Mouse (Mus musculus) CD4-positive, CD25-positive, alpha-beta regulatory T cell, adult 2 months (primary cell): Measurements from ENCODE around the gene B4galnt4.
A peak's percentile ranks its signal among the peaks of the same experiment; 100 is the strongest.

Source experiments
- DNase-seq: peaks from one replicate; pipeline ENCODE4 v3.0.0-alpha.2; 2012; ENCODE audit warnings: low read depth, low spot score

The B4galnt4 gene

DNA sequence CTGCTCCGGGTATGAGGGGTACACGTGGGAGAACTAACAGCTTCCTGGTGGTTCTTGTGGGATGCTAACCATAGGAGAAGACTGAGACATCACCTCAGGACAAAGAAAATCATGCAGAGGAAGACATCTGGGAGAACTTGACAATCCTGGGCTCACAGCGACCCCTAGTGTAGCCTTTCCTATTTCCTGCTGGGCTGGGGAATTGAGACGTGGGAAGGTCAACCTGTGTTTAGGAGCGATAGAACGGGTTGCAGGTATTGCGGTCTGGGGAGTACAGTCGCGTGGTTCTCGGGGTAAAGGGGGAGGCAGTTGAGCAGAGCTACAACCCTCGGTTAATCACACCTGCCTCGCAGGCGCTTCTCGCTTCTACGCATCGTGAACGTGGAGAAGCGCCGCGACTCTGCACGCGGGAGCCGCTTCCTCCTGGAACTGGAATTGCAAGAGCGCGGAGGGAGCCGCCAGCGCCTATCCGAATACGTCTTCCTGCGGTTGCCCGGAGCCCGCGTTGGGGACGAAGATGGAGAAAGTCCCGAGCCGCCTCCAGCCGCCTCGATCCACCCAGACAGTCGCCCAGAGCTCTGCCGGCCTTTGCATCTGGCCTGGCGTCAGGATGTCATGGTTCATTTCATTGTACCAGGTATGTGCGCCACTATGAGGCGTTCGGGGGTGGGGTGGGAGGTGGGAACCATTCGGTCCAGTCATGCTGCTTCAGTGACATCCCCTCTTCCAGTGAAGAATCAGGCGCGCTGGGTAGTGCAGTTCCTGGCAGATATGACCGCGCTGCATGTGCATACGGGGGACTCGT lies 9.4 kb downstream of the B4galnt4 start:
- peak; percentile 85 for DNase-seq

GRCm38 (mm10) chr7:141072017-141072745 lies 11.3 kb downstream of the B4galnt4 start:
- peak; percentile 94 for DNase-seq

DNA sequence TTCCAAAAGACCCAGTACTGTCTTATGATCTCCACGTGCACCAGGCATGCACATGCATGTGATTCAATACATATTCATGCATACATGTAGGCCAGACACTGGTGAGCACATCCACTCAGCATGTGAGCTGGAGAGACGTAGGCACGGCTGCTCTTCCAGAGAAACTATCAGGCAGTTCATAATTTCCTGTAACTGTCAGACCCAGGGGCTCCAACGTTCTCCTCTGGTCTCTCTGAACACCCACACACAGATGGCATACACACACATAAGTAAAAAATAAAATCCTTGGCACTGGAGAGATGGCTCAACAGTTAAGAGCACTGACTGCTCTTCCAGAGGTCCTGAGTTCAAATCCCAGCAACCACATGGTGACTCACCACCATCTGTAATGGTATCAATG lies 12.9 kb downstream of the B4galnt4 start:
- DNase-seq: no peak

GRCm38 (mm10) chr7:141077841-141078240 lies 16.9 kb downstream of the B4galnt4 start, which contains the start of gene Pkp3:
Gene Pkp3, plus strand, starts transcription at chr7:141078218.
- no peak for DNase-seq

DNA sequence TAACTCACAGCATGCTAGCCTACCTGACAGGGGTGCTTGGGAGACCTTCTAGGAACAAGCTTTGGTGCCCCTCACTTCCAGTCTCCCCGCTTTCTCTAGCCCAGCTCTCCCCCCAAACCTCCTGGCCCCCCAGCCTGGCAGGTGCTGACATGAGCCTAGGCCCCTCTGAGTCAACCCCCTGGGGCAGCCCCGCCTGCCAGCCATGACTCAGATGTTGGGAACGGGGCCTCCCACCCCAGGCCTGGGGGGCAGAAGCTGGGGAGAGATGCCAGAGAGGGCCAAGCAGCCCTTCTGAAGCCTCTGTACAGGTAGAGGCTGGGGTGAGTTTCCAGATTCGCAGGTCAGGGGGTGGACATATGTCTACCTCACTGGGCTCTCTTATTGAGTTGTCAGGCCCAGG lies 18.0 kb downstream of the B4galnt4 start:
- DNase-seq: no peak

- DNase-seq: no peak
These were observed 18.9 kb downstream of the B4galnt4 start for GRCm38 (mm10) chr7:141079481-141080449.

DNA sequence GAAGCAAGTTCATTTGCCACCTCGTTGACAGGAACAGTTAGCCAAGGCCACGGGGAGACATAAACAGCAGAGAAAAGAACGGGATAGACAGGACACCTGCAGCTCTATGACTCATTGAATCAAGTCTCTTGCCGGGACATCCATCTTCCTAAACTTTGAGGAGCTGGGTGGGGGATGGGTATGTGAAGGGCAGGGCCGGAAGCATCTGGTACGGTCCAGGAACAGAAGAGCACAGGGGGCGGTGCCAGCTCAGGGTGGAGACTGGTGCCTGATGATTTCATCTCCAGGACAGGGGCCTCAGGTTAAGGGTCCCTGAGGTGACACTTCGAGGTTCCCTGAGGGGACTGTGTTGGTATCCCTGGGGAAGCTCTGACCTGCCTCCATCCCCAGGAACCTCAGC lies 27.0 kb downstream of the B4galnt4 start:
- peak; percentile 73 for DNase-seq

GRCm38 (mm10) chr7:141088473-141088872 lies 27.6 kb downstream of the B4galnt4 start:
- DNase-seq: peak; percentile 56

- DNase-seq: no peak
These were observed 29.3 kb downstream of the B4galnt4 start for GRCm38 (mm10) chr7:141090228-141090627.

GRCm38 (mm10) chr7:141092051-141092735 lies 31.3 kb downstream of the B4galnt4 start:
- peak; percentile 92 for DNase-seq

- no peak for DNase-seq
These were observed 33.0 kb downstream of the B4galnt4 start for GRCm38 (mm10) chr7:141093950-141094349.

DNA sequence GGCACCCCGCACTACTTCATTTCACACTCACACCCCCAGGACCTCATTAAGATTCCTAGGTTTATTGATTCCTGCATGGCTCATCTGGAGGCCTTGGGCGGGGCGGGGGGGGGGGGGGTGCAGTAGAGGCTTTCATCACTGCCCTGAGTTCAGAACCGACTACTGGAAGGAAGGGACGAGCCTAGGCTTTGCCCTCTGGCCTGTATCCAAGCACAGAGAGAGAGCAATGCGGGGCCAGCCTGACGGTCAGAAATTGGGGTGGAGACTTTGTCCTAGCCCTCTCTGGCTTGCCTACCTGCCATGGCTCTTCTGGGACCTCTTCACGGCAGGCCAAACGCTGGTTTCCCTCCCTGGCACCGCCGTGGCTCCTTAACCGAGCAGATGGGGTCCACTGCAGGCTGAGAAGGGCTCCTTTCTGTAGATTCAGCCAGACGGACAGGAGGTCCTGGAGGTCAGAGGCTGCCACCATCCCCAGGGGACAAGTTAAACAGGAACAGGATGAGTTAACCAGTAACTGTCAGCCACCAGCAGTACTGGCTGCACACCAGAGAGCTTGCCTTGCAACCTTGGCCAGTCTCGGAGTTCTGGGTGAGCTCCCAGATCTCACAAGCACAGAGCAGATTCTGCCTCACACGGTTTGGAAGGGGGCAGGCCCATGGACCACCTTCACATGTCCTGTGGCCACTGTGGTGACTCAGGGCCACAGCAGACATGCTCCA lies 33.7 kb downstream of the B4galnt4 start:
- DNase-seq: no peak

- DNase-seq: peak; percentile 57
These were observed 35.1 kb downstream of the B4galnt4 start for GRCm38 (mm10) chr7:141096021-141096420.

GRCm38 (mm10) chr7:141096649-141097056 lies 35.7 kb downstream of the B4galnt4 start:
- DNase-seq: peak; percentile 92

GRCm38 (mm10) chr7:141097177-141097576 lies 36.3 kb downstream of the B4galnt4 start:
- peak; percentile 50 for DNase-seq

DNA sequence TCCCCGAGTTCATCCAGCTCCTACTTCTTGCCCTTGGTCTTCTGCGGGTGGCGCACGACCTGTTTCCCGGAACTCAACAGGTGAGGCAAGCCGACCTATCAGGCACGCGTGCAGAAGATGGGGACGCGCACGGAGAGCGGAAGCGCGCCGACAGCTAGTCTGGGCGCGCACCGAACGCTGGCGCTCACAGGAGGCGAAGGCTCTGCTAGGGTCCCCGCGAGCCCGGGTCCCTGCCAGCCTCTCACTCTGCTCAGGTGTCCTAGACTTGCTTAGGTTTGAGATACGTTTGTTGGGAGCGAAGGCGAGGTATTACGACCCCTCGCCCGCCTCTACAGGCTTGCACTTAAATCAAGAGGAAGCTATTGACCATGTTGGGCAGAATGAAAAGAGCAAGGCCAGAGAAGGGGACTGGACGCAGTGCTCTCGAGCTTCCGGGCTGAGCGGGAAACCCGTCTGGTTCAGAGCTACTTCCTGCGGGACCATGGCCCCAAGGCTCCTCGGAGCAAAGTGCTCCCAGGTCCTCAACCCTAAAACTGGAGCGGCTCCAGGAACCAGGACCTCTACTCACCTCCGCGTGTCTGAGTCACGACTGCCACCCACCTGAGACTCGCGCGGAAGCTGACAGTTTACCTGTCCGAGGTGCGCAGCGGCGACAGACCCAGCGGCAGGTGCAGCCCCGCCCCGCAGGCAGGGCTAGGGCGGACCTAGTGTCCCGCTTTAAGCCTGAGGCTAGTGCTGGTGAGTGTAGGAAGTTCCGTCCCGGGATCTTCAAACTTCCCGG lies 39.2 kb downstream of the B4galnt4 start, which contains the start of gene Sigirr:
Gene Sigirr (minus strand): TSS at position 662 of the 781 bp plus-strand sequence.
- peak; percentile 81 for DNase-seq

DNA sequence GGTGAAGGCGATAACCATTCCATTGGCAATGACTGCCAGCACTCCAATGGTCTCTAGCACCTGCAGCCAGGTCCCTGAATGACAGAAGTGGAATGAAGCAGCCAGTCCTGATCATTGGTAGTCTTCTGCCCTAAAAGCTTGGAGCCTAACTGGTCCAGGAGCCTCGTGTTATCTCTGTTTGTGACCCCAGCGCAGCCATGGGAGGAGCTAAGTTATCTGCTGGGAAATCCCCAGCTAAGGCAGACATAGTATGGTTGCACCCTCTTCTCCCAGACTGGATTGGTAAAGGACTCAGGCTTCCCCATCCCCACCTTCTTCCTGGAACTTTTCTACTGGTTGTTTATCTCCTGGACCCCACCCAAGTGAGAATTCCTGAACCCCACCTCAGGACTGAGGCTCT lies 42.3 kb downstream of the B4galnt4 start:
- DNase-seq: no peak

- no peak for DNase-seq
These were observed 55.0 kb downstream of the B4galnt4 start for GRCm38 (mm10) chr7:141115874-141116273.

GRCm38 (mm10) chr7:141117636-141118035 lies 56.7 kb downstream of the B4galnt4 start, which contains the start of gene Ano9:
Gene Ano9, minus strand, starts transcription at chr7:141117806.
- no peak for DNase-seq
